Mouse (Mus musculus) lung, postnatal 14 days (tissue): ENCODE measurements at regions not wholly inside any gene's neighbourhood (a gene's known extent, or its start where the extent isn't known, plus 50 kb on each side); places are given as distances from the start of the nearest gene placed in this dataset.
A peak's percentile ranks its signal among the peaks of the same experiment; 100 is the strongest.

Source experiments
- DNase-seq: peaks from one replicate; pipeline ENCODE4 v3.0.0; 2021

DNA sequence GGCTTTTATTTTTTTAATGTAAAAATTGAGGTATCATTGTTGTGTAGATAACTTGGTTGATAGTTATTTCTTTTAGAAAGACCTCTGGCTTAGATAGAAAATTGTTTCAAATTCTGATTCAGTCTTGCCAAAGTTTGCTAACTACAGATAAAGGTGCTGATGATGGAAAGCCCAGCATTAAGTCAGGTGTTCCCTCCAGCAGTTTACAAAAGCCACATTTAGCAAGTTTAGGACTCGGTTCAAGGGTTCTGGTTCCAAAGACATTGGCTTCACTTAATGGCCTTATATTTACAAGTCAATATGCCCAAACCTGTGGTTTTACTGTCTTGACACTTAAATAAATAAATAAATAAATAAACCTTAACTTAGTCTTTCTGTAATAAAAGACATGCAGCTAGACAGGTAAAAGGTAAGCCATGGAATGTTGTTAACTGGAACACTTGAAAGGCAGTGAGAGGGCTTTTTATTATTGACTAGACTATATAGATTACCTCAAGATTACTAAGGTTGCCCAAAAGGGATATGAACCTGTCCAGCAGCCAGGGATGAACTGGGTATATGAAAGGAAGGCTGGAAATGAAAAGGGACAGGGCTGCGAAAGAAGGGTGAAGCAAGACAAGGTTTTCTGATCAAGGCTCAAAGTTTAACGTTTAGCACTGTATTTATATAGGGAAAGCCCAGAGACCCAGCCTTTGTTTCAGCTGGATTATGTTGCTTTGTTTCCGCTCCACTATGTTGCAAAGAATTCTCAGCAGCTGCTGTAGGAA is 1472.9 kb upstream of the Slc10a2 start:
- no peak for DNase-seq

- no peak for DNase-seq
Observed at GRCm38 (mm10) chr8:6575241-6575640, 1470.1 kb upstream of the Slc10a2 start.

DNA sequence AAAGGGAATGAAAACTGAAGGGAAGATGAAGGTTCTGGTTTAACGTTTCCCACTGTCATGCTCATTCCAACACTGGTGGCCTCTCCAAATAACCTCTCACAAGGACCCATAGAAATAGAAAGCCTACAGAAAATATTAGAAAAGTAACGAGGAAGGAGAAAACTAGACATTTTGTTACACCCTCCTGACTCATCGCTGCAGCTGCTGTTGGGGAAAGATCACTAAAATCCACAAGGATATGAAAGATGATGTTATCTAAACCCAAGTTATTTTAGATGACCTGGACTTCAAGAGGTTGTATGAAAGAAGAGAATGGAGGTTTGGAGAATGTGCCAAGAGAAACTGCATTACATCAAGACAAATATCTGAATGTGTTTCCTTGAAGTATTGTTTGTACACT is 1468.3 kb upstream of the Slc10a2 start:
- no peak for DNase-seq

- peak; percentile 87 for DNase-seq
Observed at GRCm38 (mm10) chr8:6572066-6572665, 1467.0 kb upstream of the Slc10a2 start.

GRCm38 (mm10) chr8:6550965-6551364 is 1445.8 kb upstream of the Slc10a2 start:
- no peak for DNase-seq

GRCm38 (mm10) chr8:6527171-6527570 is 1422.0 kb upstream of the Slc10a2 start:
- no peak for DNase-seq

DNA sequence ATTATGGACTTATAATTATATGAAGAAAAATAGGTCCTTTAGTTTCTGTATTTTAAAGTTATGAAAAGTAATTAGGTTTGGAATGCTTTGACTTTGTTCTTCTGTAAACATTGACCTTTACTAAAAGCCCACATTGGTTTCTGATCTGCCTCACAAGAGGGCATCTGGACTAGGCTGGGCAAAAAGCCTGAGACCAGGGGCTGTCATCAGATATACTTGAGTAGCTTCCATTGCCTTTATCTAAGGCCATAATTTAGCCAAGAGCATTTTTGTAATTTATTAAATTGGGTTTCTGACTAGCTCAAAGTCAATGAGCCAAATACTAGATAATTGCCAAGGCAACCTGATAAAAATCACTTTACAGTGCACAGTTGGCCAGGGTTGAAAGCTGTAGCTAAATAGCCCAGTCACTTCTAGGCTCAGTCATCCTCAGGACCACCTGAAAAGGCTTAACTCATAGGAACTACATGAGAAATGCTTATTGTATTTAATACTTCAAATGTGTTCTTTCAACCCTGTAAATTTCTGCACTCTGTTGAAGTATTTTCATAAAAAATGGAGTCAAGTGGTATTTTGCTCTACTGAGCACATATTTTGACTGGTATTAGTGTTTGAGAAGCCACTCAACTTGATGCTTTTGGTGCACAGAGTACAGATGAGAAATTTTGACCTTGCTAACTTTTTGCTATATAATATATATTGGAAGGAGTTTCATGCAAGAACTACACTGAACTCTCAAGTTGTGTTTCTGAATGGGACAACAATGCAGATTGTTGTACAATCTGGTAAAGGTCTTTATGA is 1410.9 kb upstream of the Slc10a2 start:
- no peak for DNase-seq

- no peak for DNase-seq
Observed at GRCm38 (mm10) chr8:6492453-6492852, 1387.3 kb upstream of the Slc10a2 start.

- no peak for DNase-seq
Observed at GRCm38 (mm10) chr8:6481966-6482365, 1376.8 kb upstream of the Slc10a2 start.

DNA sequence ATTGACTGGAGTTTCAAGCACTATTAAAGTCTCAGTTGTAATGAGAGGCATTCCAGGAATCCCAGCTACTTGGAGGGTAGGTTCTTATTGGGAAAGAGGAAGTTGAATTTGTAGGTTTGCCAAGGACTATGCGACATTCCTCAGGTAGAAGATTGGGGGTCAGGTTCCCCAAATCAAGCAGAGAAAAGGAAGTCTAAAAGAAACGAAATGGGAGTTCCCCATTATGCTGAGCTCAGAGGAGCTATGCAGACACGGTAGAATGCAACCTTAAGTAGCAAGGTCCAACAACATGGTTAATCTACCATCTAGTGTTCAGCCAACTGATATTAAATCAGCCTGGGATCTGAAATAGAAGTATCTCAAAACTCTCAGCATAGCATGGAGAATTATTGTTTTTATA is 1365.9 kb upstream of the Slc10a2 start:
- DNase-seq: no peak

GRCm38 (mm10) chr8:6456553-6457180 is 1351.5 kb upstream of the Slc10a2 start:
- DNase-seq: no peak

DNA sequence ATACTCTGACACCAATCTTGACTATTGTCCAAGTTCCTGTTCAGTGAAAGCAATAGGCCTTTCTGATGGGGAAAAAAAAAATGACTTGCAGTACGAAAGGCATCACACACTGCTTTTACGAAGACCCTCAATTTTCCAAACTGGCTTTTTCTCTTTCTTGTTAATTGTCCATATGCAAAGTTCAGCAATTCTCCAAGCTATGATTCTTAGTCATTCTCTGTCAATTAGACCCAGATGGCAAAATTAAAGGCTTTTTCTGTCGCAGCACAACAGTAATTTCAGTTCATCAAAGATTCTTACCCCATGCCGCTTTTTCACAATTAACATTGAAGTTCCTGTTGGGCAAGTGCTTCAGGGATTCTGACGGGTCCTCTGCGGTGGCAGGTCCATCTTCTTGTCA is 1343.2 kb upstream of the Slc10a2 start:
- DNase-seq: no peak

- DNase-seq: no peak
Observed at GRCm38 (mm10) chr8:6439069-6439468, 1333.9 kb upstream of the Slc10a2 start.
